Mouse (Mus musculus): ENCODE results near the gene Ints7. TPM values are rescaled to one million over a fixed set of nuclear protein-coding genes. Genes with fewer than 3 reads are reported as not detected.

Ints7 gene
- polyA plus RNA-seq, 1 experiment from 2014 or later, result 52.9 TPM

DNA sequence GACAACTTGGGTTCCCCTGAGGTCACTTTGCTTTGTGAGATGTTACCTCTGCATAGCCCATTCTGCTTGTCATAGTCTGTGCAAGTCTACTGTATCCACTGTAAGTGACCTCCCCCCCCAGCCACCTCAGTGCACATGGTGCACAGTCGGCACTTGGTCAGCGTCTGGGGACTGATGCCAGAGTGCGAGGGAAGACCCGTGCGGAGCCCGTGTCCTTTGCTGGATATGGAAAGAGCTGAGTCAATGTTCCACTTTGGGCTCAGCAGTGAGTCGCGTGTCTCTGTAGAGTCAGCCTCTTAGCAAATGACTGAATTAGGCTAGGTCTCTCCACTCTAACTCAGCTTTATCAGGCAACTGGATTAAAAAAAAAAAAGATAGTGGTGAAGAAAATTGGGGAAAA is 47.4 kb downstream of the Ints7 start:
- no peak for DNase-seq (ENCODE audit: low spot score)
- H3K27me3 ChIP-seq (ENCODE audit: insufficient read depth, poor library complexity, severe bottlenecking), result no peaks in the 10 kb centered on the region
- peaks cover 35% of the 10 kb centered on the region for H3K4me1 ChIP-seq
- no peak overlapping the region for H3K4me3 ChIP-seq
- WGBS, result 54% methylated on average over 8 of the region's 8 CpGs
- peaks cover 52% of the 10 kb centered on the region for H3K36me3 ChIP-seq
- H3K9me3 ChIP-seq, result no peaks in the 10 kb centered on the region
- no peak overlapping the region for H3K27ac ChIP-seq

DNA sequence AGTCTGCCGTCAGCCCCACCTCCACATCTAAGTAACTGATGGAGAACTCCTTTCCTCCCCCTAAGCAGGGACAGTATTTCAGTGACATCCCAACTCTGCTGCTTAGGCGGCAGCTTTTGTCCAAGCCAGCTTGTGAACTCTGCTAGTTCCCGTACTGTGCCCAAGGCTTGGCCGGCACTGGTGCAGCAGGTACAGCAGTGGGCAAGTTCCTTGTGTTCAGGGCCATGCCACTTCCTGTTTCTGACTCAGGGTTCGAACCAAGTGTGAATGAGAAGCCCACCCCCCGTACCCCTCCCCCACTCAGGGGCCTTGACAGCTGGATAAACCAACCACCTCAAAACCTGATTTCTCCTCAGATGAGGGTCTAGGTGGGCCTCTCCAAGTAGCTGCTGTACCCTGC is 49.1 kb downstream of the Ints7 start:
- Histone ChIP-seq H3K9me3 (no peaks in the 10 kb centered on the region), H3K27me3 (ENCODE audit: insufficient read depth, poor library complexity, severe bottlenecking) (no peaks in the 10 kb centered on the region), H3K4me3 (0 out of 2 replicates have a peak overlapping the region, but pooled peaks have one; percentile 0), H3K36me3 (peaks cover 35% of the 10 kb centered on the region), H3K27ac (peak overlapping the region; percentile 84), H3K4me1 (peaks cover 42% of the 10 kb centered on the region)
- DNase-seq (ENCODE audit: low spot score), result no peak
- 64% methylated on average over 6 of the region's 6 CpGs for WGBS

- peak overlapping the region; percentile 84 for H3K27ac ChIP-seq
- DNase-seq (ENCODE audit: low spot score), result peak; percentile 81
- WGBS, result 32% methylated on average over 6 of the region's 6 CpGs
- H3K27me3 ChIP-seq (ENCODE audit: insufficient read depth, poor library complexity, severe bottlenecking), result no peaks in the 10 kb centered on the region
- H3K36me3 ChIP-seq, result peaks cover 29% of the 10 kb centered on the region
- H3K4me1 ChIP-seq, result peaks cover 42% of the 10 kb centered on the region
- H3K4me3 ChIP-seq, result 0 out of 2 replicates have a peak overlapping the region, but pooled peaks have one; percentile 0
- no peaks in the 10 kb centered on the region for H3K9me3 ChIP-seq
These were observed 49.6 kb downstream of the Ints7 start for GRCm38 (mm10) chr1:191625026-191625425.

GRCm38 (mm10) chr1:191625620-191626019 is 50.2 kb downstream of the Ints7 start:
- Histone ChIP-seq H3K4me1 (peaks cover 42% of the 10 kb centered on the region), H3K27ac (peak overlapping the region; percentile 84), H3K27me3 (ENCODE audit: insufficient read depth, poor library complexity, severe bottlenecking) (no peaks in the 10 kb centered on the region), H3K36me3 (peaks cover 24% of the 10 kb centered on the region), H3K9me3 (no peaks in the 10 kb centered on the region), H3K4me3 (no peak overlapping the region)
- DNase-seq (ENCODE audit: low spot score), result no peak
- 22% methylated on average over 4 of the region's 4 CpGs for WGBS

DNA sequence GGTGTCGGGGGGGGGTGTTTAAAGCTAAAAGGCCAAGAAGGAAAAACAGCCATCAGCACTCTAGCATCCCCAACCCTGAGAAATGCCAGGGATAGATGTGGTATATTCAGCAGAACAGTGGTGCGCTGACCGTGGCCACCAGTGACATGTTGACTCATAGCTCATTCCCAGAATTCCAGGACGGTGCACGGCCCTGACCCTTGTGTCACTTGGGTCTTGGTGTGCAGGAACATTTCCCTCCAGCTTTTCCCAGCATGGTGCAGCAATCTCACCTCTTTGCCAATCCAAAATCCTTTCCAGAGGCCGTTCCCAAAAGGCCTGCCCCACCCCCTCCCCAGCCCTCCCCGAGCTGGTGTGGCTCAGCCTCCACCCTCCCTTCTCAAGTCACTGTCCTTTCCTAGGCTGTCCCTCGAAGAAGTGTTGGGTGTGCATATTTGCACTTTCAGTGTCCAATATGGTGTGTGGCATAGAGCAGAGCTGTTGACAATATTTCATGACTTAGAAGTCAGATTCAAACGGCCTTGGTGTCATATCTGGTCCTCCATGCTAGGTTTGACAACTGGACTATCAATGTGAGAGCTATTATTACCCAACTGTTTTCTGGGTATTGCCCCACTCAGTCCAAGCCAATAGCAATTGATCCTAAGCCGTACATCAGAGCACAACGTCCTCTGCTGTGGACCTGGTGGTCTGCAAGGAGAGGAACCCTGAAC is 53.2 kb downstream of the Ints7 start:
- H3K4me1 ChIP-seq, result peaks cover 43% of the 10 kb centered on the region
- 60% methylated on average over 11 of the region's 11 CpGs for WGBS

DNA sequence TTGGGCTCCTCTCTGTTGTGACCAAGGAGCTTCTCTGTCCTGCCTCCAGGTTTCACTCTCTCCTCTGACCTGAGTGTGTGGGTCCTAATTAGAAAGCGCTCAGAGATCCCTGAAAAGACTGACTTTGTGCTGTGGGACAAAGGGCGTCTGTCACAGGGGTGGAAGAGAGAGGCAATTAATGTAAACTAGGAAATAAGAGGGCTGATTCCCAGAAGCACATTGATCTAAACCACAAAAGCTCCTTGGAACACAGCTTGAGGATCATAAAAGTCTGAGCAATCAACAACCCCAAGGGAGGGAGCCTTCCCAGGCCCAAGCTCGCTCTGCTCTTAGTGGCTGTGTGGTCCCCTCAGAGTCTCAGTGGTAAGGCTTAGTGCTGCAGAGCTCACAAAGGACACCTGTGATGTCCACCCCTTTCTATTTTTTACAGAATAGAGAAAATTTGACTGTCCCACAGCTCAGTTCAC is 53.8 kb downstream of the Ints7 start:
- H3K36me3 ChIP-seq, result no peaks in the 10 kb centered on the region
- no peaks in the 10 kb centered on the region for H3K27me3 ChIP-seq (ENCODE audit: insufficient read depth, poor library complexity, severe bottlenecking)
- peaks cover 37% of the 10 kb centered on the region for H3K4me1 ChIP-seq
- no peak overlapping the region for H3K4me3 ChIP-seq
- DNase-seq (ENCODE audit: low spot score), result no peak
- WGBS, result 66% methylated on average over 3 of the region's 3 CpGs
- no peaks in the 10 kb centered on the region for H3K9me3 ChIP-seq
- no peak overlapping the region for H3K27ac ChIP-seq

More for the DNA sequence above, 53.2 kb downstream of the Ints7 start:
- DNase-seq (ENCODE audit: low spot score), result no peak
- Histone ChIP-seq H3K36me3 (no peaks in the 10 kb centered on the region), H3K27ac (no peak overlapping the region), H3K9me3 (no peaks in the 10 kb centered on the region), H3K4me3 (no peak overlapping the region), H3K27me3 (ENCODE audit: insufficient read depth, poor library complexity, severe bottlenecking) (no peaks in the 10 kb centered on the region)

GRCm38 (mm10) chr1:191632511-191633095 is 57.2 kb downstream of the Ints7 start:
- WGBS, result 71% methylated on average over 6 of the region's 6 CpGs
- H3K4me1 ChIP-seq, result peaks cover 13% of the 10 kb centered on the region; the same call in 1 of the 2 replicates
- H3K36me3 ChIP-seq, result no peaks in the 10 kb centered on the region
- H3K9me3 ChIP-seq, result no peaks in the 10 kb centered on the region
- no peak for DNase-seq (ENCODE audit: low spot score)
- H3K27me3 ChIP-seq (ENCODE audit: insufficient read depth, poor library complexity, severe bottlenecking), result no peaks in the 10 kb centered on the region
- H3K27ac ChIP-seq, result no peak overlapping the region
- H3K4me3 ChIP-seq, result no peak overlapping the region

- Histone ChIP-seq H3K27ac (no peak overlapping the region), H3K4me3 (no peak overlapping the region), H3K9me3 (no peaks in the 10 kb centered on the region), H3K27me3 (ENCODE audit: insufficient read depth, poor library complexity, severe bottlenecking) (no peaks in the 10 kb centered on the region), H3K36me3 (no peaks in the 10 kb centered on the region), H3K4me1 (peaks cover 6% of the 10 kb centered on the region; the same call in 1 of the 2 replicates)
- no peak for DNase-seq (ENCODE audit: low spot score)
- WGBS, result 72% methylated on average over 2 of the region's 2 CpGs
These were observed 58.7 kb downstream of the Ints7 start for GRCm38 (mm10) chr1:191634116-191634515.

DNA sequence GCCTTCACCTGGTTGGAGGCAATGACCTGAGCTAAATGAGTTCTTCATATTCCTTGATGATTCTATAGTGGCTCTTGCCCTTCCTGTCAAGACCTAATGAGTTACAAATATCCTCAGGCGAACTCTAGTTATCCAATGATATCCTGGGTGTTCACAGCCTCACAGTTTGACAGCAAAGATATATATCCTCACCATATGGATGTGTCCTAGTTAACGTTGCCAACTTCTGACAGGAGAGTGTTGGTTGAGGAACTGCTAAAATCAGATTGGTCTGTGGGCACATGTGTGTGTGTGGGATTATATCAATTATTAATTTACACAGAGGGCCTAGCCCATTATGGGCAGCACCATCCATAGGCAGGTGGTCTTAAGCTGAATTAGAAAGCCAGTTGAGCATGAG is 63.0 kb downstream of the Ints7 start:
- Histone ChIP-seq H3K4me3 (no peak overlapping the region), H3K36me3 (no peaks in the 10 kb centered on the region), H3K27ac (no peak overlapping the region), H3K27me3 (ENCODE audit: insufficient read depth, poor library complexity, severe bottlenecking) (no peaks in the 10 kb centered on the region), H3K9me3 (no peaks in the 10 kb centered on the region), H3K4me1 (peaks cover 33% of the 10 kb centered on the region)
- 78% methylated on average over 2 of the region's 2 CpGs for WGBS
- no peak for DNase-seq (ENCODE audit: low spot score)

- Histone ChIP-seq H3K4me3 (no peak overlapping the region), H3K27me3 (ENCODE audit: insufficient read depth, poor library complexity, severe bottlenecking) (no peaks in the 10 kb centered on the region), H3K4me1 (peaks cover 36% of the 10 kb centered on the region), H3K36me3 (no peaks in the 10 kb centered on the region), H3K27ac (no peak overlapping the region), H3K9me3 (no peaks in the 10 kb centered on the region)
- WGBS, result 70% methylated on average over 3 of the region's 3 CpGs
- no peak for DNase-seq (ENCODE audit: low spot score)
These were observed 63.9 kb downstream of the Ints7 start for GRCm38 (mm10) chr1:191639200-191639807.

DNA sequence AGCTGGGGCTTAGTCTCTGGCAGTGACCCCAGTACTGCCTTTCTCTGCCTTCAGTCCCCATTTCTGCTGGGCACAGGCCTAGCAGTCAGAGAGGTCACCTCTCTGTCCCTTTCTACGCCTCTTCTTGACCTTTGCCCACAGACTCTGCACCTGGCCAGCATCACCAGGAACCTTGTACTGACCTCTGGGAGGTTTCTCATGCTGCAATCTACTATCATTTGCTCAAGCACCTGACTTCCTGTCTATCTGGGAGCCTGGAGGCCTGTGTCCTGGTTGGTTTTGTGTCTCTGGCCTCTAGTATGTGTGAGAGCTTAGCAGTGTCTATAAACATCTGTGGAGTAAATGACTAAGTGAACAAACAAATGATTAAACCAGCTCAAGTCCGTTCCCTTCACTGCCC is 64.7 kb downstream of the Ints7 start:
- no peaks in the 10 kb centered on the region for H3K27me3 ChIP-seq (ENCODE audit: insufficient read depth, poor library complexity, severe bottlenecking)
- no peak for DNase-seq (ENCODE audit: low spot score)
- no peaks in the 10 kb centered on the region for H3K36me3 ChIP-seq
- WGBS, result 63% methylated on average over 2 of the region's 2 CpGs
- peaks cover 39% of the 10 kb centered on the region for H3K4me1 ChIP-seq
- H3K27ac ChIP-seq, result 0 out of 2 replicates have a peak overlapping the region, but pooled peaks have one; percentile 4
- H3K9me3 ChIP-seq, result no peaks in the 10 kb centered on the region
- H3K4me3 ChIP-seq, result no peak overlapping the region

DNA sequence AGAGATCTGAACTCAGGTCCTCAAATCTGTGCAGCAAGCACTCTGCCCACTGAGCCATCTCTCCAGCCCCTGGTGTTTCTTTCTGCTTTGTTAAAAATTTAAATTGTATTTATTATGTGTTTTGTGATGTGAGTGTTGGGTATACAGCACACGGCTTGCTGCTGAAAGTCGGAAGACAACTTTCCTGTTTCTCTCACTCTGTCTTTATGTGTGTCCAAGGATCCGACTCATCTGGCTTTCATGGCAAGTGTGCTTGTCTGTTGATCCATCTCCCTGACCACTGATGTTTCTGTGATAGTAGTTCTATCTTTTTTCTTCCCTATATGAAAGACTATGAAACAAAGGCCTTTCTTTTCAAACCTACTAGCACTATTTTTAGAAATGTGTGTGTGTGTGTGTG is 65.4 kb downstream of the Ints7 start:
- Histone ChIP-seq H3K4me1 (peaks cover 46% of the 10 kb centered on the region), H3K36me3 (no peaks in the 10 kb centered on the region), H3K27me3 (ENCODE audit: insufficient read depth, poor library complexity, severe bottlenecking) (no peaks in the 10 kb centered on the region), H3K9me3 (no peaks in the 10 kb centered on the region), H3K4me3 (no peak overlapping the region), H3K27ac (peak overlapping the region; percentile 73)
- WGBS, result 79% methylated on average over 3 of the region's 3 CpGs
- DNase-seq (ENCODE audit: low spot score), result no peak

DNA sequence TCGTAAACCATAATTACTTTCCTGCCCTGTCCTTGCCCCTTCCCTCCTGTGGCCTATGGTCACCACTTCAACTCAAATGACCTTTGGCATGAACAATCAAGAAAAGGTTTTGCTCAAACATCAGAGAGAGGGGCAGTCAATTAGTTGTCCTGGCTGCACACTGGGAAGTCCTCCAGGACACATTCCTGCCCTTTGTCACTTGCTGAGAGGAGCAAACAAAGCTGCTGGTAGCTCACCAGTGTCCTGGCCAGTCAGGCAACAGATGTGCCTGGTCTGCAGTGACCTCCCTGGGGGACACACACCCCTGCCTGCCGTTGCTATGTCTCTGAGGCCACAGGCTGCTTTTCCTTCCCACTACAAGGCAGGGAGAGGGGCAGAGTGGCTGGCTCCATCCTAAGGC is 66.0 kb downstream of the Ints7 start:
- 22% methylated on average over 2 of the region's 2 CpGs for WGBS
- H3K27me3 ChIP-seq (ENCODE audit: insufficient read depth, poor library complexity, severe bottlenecking), result no peaks in the 10 kb centered on the region
- H3K9me3 ChIP-seq, result no peaks in the 10 kb centered on the region
- H3K27ac ChIP-seq, result peak overlapping the region; percentile 73
- peaks cover 50% of the 10 kb centered on the region for H3K4me1 ChIP-seq
- H3K36me3 ChIP-seq, result no peaks in the 10 kb centered on the region
- no peak overlapping the region for H3K4me3 ChIP-seq
- no peak for DNase-seq (ENCODE audit: low spot score)

Data from heart, embryonic 10.5 days (tissue).